Mouse (Mus musculus) R1 (cell line): Measurements from ENCODE around the gene Ttc21b.
A peak's percentile ranks its signal among the peaks of the same experiment; 100 is the strongest.
"Not testable (repeated sequence)": the region's sequence is repeated elsewhere in the genome, so short reads cannot be mapped to it uniquely, and the experiment has no call there.

ENCODE experiments used
- DNase-seq: peaks from one replicate; pipeline ENCODE4 v3.0.0-alpha.2; 2018; ENCODE audit warnings: low read depth, low spot score

The Ttc21b gene

GRCm38 (mm10) chr2:66256220-66257131 is at the start of gene Ttc21b:
Gene Ttc21b (minus strand): TSS chr2:66256617.
- DNase-seq, result peak; percentile 93

- no peak for DNase-seq
These were observed 16.1 kb upstream of the Ttc21b start for GRCm38 (mm10) chr2:66272551-66272950.

GRCm38 (mm10) chr2:66244013-66244412 is 12.4 kb downstream of the Ttc21b start:
- no peak for DNase-seq

GRCm38 (mm10) chr2:66240334-66240733 is 16.1 kb downstream of the Ttc21b start:
- no peak for DNase-seq

GRCm38 (mm10) chr2:66238886-66239285 is 17.5 kb downstream of the Ttc21b start:
- no peak for DNase-seq

- DNase-seq, result no peak
These were observed 35.5 kb downstream of the Ttc21b start for GRCm38 (mm10) chr2:66220954-66221353.

- DNase-seq, result no peak
These were observed 46.5 kb downstream of the Ttc21b start for GRCm38 (mm10) chr2:66209875-66210274.

- DNase-seq, result no peak
These were observed 47.1 kb downstream of the Ttc21b start for GRCm38 (mm10) chr2:66209353-66209752.

- no peak for DNase-seq
These were observed 49.6 kb downstream of the Ttc21b start for GRCm38 (mm10) chr2:66206796-66207195.

- no peak for DNase-seq
These were observed 52.2 kb downstream of the Ttc21b start for GRCm38 (mm10) chr2:66204218-66204617.

GRCm38 (mm10) chr2:66200195-66200594 is 56.2 kb downstream of the Ttc21b start:
- DNase-seq, result peak; percentile 16

GRCm38 (mm10) chr2:66191691-66192100 is 64.7 kb downstream of the Ttc21b start:
- DNase-seq, result no peak

- DNase-seq, result no peak
These were observed 66.3 kb downstream of the Ttc21b start for GRCm38 (mm10) chr2:66190157-66190556.

- DNase-seq, result not testable (repeated sequence)
These were observed 67.2 kb downstream of the Ttc21b start for GRCm38 (mm10) chr2:66189197-66189596.

- DNase-seq, result no peak
These were observed 68.9 kb downstream of the Ttc21b start for GRCm38 (mm10) chr2:66187520-66187919.

- no peak for DNase-seq
These were observed 71.8 kb downstream of the Ttc21b start for GRCm38 (mm10) chr2:66184431-66185164.

GRCm38 (mm10) chr2:66180293-66180692 is 76.1 kb downstream of the Ttc21b start:
- peak; percentile 56 for DNase-seq

GRCm38 (mm10) chr2:66179782-66180181 is 76.6 kb downstream of the Ttc21b start:
- peak; percentile 12 for DNase-seq

- DNase-seq, result no peak
These were observed 77.6 kb downstream of the Ttc21b start for GRCm38 (mm10) chr2:66178848-66179215.

GRCm38 (mm10) chr2:66177886-66178847 is 78.2 kb downstream of the Ttc21b start:
- peak; percentile 30 for DNase-seq

- DNase-seq, result peak; percentile 25
These were observed 79.4 kb downstream of the Ttc21b start for GRCm38 (mm10) chr2:66177017-66177416.
